8 mouse cellular contexts compared by ENCODE assay signal in the genomic region with DNA sequence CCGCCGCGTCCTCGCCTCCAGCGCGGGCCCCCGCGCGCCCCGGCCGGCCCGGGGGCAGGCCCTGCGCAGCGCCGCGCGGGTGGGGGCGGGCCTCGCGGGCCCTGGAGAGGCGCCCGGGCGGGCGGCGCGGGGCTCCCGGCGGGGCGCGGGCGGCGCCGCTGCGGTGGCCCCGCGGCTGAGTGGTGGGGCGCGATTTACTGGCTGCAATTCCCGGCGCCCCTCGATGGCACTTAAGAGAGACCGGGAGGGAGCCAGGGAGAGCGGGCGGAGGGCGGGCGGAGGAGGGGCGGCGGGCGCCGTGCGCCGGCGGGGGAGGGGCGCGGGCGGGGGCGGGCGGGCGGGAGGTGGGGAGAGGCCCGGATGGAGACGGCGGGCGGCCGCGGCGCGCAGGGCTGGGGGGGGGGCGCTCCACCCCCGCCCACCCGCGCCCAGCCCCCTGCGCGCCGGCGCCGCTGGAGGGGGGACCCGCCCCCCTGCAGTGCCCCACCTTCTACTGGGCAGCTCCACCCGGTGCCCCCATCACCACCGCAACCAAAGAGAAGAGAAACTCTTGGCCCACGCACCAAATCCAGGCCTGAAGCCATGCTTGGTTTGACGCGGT. TPM values are rescaled to one million over a fixed set of nuclear protein-coding genes. Genes with fewer than 3 reads are reported as not detected.
DNase-seq lines count a peak whose midpoint lies in the region; ATAC-seq and TF ChIP-seq lines count a peak whose summit lies in the region.

No protein-coding gene starts in this region.

- ATAC-seq in megakaryocyte, adult 5-6 weeks (ENCODE audit: poor library complexity, severe bottlenecking), result no peak
- 0 out of 2 replicates have a peak, but pooled peaks have one; percentile 15 for ATAC-seq in hindbrain, postnatal 0 days

- H3K27ac ChIP-seq in forebrain, embryonic 10.5 days, result peak overlapping the region; percentile 83
- peak overlapping the region; percentile 74 for H3K27ac ChIP-seq in hindbrain, postnatal 0 days

- no peaks in the 10 kb centered on the region for H3K36me3 ChIP-seq in megakaryocyte, embryonic 14.5 days (replicated peaks; ENCODE audit: low read length)
- H3K36me3 ChIP-seq in forebrain, embryonic 10.5 days (replicated peaks), result no peaks in the 10 kb centered on the region
- no peaks in the 10 kb centered on the region for H3K36me3 ChIP-seq in hindbrain, postnatal 0 days (ENCODE audit: insufficient read depth, low read length)

- WGBS in forebrain, embryonic 10.5 days, result 15% methylated on average over 51 of the region's 82 CpGs
- WGBS in hindbrain, postnatal 0 days, result 1% methylated on average over 12 of the region's 82 CpGs

- H3K9ac ChIP-seq in hindbrain, postnatal 0 days (replicated peaks; ENCODE audit: low read length), result peak overlapping the region; percentile 70

- no peak for DNase-seq in forebrain, embryonic 10.5 days (ENCODE audit: extremely low spot score, low spot score)
- peak; percentile 66 for DNase-seq in hindbrain, postnatal 0 days (ENCODE audit: low spot score)
- DNase-seq in naive thymus-derived CD4-positive, alpha-beta T cell, adult 2 months (ENCODE audit: low read depth), result peak; percentile 38
- no peak for DNase-seq in left cerebral cortex, adult 8-10 months (ENCODE audit: low spot score in 2 of 2)
- DNase-seq in spleen, postnatal 14 days (ENCODE audit: low spot score in 2 of 2), result no peak
- no peak for DNase-seq in yolk sac, embryonic 10.5 days (ENCODE audit: low spot score)

- peak overlapping the region; percentile 84 for H3K4me3 ChIP-seq in megakaryocyte, embryonic 14.5 days (replicated peaks)
- peak overlapping the region; percentile 60 for H3K4me3 ChIP-seq in forebrain, embryonic 10.5 days
- H3K4me3 ChIP-seq in hindbrain, postnatal 0 days (ENCODE audit: low read length), result peak overlapping the region; percentile 52

- H3K4me1 ChIP-seq in megakaryocyte, embryonic 14.5 days, result peaks cover 61% of the 10 kb centered on the region
- H3K4me1 ChIP-seq in forebrain, embryonic 10.5 days, result peaks cover 73% of the 10 kb centered on the region
- peaks cover 40% of the 10 kb centered on the region for H3K4me1 ChIP-seq in hindbrain, postnatal 0 days (ENCODE audit: insufficient read depth, low read length)

- peak overlapping the region; percentile 73 for H3K4me2 ChIP-seq in hindbrain, postnatal 0 days (ENCODE audit: low read depth, low read length)

- H3K9me3 ChIP-seq in megakaryocyte, embryonic 14.5 days, result no peaks in the 10 kb centered on the region
- no peaks in the 10 kb centered on the region for H3K9me3 ChIP-seq in forebrain, embryonic 10.5 days
- H3K9me3 ChIP-seq in hindbrain, postnatal 0 days (ENCODE audit: low read length), result no peaks in the 10 kb centered on the region

- peaks cover 77% of the 10 kb centered on the region for H3K27me3 ChIP-seq in megakaryocyte, embryonic 14.5 days (replicated peaks)
- peaks cover 97% of the 10 kb centered on the region for H3K27me3 ChIP-seq in forebrain, embryonic 10.5 days (ENCODE audit: poor library complexity, severe bottlenecking)
- 0 out of 2 replicates have a peak, but pooled peaks cover 3% of the 10 kb centered on the region for H3K27me3 ChIP-seq in hindbrain, postnatal 0 days (ENCODE audit: insufficient read depth, low read length)

- no peak for TF ChIP-seq CTCF in hindbrain, postnatal 0 days (IDR thresholded peaks at IDR 0.05; ENCODE audit: low read depth)

RNA-seq across cellular contexts. Expression of a gene that starts 24.0 kb away (rescaled TPM):
- polyA plus RNA-seq in megakaryocyte, embryonic 14.5 days (2012; ENCODE audit: insufficient read depth, low replicate concordance), result 4.5 and 7.5 TPM in 2 replicates
- 40.7 and 46.5 TPM in 2 replicates for total RNA-seq in megakaryocyte, adult 5-6 weeks (2015)
- 75.9 and 85.2 TPM in 2 replicates for total RNA-seq in megakaryocyte, adult 5-6 weeks (2017)
- polyA plus RNA-seq in forebrain, embryonic 10.5 days (2016; fragmentation: Nextera tagmentation; extraction: Ambion mirVana), result 6.5 and 7.1 TPM in 2 replicates
- total RNA-seq in hindbrain, postnatal 0 days (2014; rRNA removed), result 89.2 and 98.3 TPM in 2 replicates
- 8.6 and 8.8 TPM in 2 replicates for polyA plus RNA-seq in hindbrain, postnatal 0 days (2015; fragmentation: Nextera tagmentation; extraction: Ambion mirVana)
- 100 to 1,000 TPM; 229 to 258 (median 236) TPM for total RNA-seq in left cerebral cortex, adult 8-10 months (2022)

Comparison
In these comparisons a context has a peak if more than half of its experiments do, and no peak if none do; other contexts are left out.
1. DNase-seq: peak in hindbrain, postnatal 0 days (single experiment) and naive thymus-derived CD4-positive, alpha-beta T cell, adult 2 months (single experiment); none in forebrain, embryonic 10.5 days (single experiment), left cerebral cortex, adult 8-10 months (0 of 2), spleen, postnatal 14 days (0 of 2) and yolk sac, embryonic 10.5 days (single experiment).
2. Peak in every context shown above with its lines, with median percentiles within 50 percentile points of each other: H3K4me3 ChIP-seq.